Mouse (Mus musculus) hindbrain, embryonic 11.5 days (tissue): ENCODE results near the gene Eri2. TPM values are rescaled to one million over a fixed set of nuclear protein-coding genes. Genes with fewer than 3 reads are reported as not detected.
"Not testable (repeated sequence)": the region's sequence is repeated elsewhere in the genome, so short reads cannot be mapped to it uniquely, and the experiment has no call there.

Source experiments
- ATAC-seq: fragments of 200-750 bp; cut with Nextera tagmentation; 2 replicates; pipeline ENCODE4 v1.8.0; 2017; ENCODE audit warnings: mild to moderate bottlenecking, moderate TSS enrichment, moderate library complexity; ENCODE audit not compliant: low FRiP score
- DNase-seq: peaks from one replicate; pipeline ENCODE4 v3.0.0-alpha.2; 2015; ENCODE audit warnings: low spot score
- H3K27ac ChIP-seq: fragments of 300-500 bp; sonication (generic); 2 replicates; pipeline ENCODE4 v1.5.1; 2014; ENCODE audit warnings: mild to moderate bottlenecking, low read depth, low read length
- H3K27me3 ChIP-seq: fragments of 300-500 bp; sonication (generic); 2 replicates; pipeline ENCODE4 v1.6.1; 2014; ENCODE audit warnings: mild to moderate bottlenecking, low read length, moderate library complexity, mixed read lengths; ENCODE audit not compliant: control insufficient read depth, insufficient read depth
- H3K36me3 ChIP-seq: fragments of 300-500 bp; sonication (generic); 2 replicates; pipeline ENCODE4 v1.6.1; 2014; ENCODE audit warnings: mild to moderate bottlenecking, low read length, moderate library complexity, mixed read lengths; ENCODE audit not compliant: control insufficient read depth, insufficient read depth
- H3K4me1 ChIP-seq: fragments of 300-500 bp; sonication (generic); replicated peaks from 2 replicates; pipeline ENCODE4 v1.6.1; 2014; ENCODE audit warnings: low read length, mixed read lengths; ENCODE audit not compliant: control insufficient read depth, insufficient read depth
- H3K4me2 ChIP-seq: fragments of 300-500 bp; sonication (generic); replicated peaks from 2 replicates; pipeline ENCODE4 v1.6.1; 2014; ENCODE audit warnings: mild to moderate bottlenecking, low read depth, low read length
- H3K4me3 ChIP-seq: fragments of 300-500 bp; sonication (generic); 2 replicates; pipeline ENCODE4 v1.5.1; 2014; ENCODE audit warnings: low read depth, low read length
- H3K9ac ChIP-seq: fragments of 300-500 bp; sonication (generic); 2 replicates; pipeline ENCODE4 v1.6.1; 2014; ENCODE audit warnings: low read depth, low read length
- H3K9me3 ChIP-seq: fragments of 300-500 bp; sonication (generic); 2 replicates; pipeline ENCODE4 v1.6.1; 2016; ENCODE audit warnings: low read length; ENCODE audit not compliant: control insufficient read depth
- WGBS: fragments of 180-500 bp; shearing (Covaris S2); extraction: QIAGEN DNeasy Blood & Tissue Kit; methylation state at CpG from one replicate; pipeline ENCODE4 v1.1.7; 2014; 5-methylcytosine and 5-hydroxymethylcytosine counted together
- polyA plus RNA-seq: library from polyadenylated mRNA; unstranded; fragments of >200 nt; fragmentation: Nextera tagmentation; extraction: Ambion mirVana; gene quantifications from 2 replicates; pipeline ENCODE4 v1.2.1, GENCODE M21; 2014

Eri2 gene
- polyA plus RNA-seq, 1 experiment from 2014 or later, result 33.5 TPM

DNA sequence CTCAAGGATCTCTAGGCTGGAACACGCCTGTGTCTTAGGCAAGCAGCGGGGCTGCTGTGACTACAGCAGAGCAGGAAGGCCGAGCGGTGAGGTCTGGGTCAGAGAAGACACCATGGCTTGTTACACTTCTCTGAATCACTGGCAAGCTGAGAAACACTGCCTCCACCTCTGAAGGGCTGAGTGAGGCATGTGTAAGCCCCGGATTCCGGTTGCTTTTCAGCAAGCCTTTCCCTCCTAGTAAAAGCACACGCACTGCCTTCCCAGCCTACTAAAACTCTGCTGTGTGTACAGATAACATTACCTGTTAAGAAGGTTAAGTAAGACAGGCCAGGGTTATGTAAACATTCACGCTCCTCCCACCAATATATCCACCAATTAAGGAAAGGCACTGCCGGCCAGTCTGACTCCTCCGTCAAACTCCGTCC, 33.3 kb downstream of the Eri2 start, which contains the start of gene Acsm3:
Acsm3 (plus strand) TSS at position 397 of the 425 bp plus-strand sequence.
- no peaks in the 10 kb centered on the region for H3K9me3 ChIP-seq
- no peak within 1 kb of the TSS for H3K27ac ChIP-seq
- no peaks in the 10 kb centered on the region for H3K36me3 ChIP-seq
- H3K4me3 ChIP-seq, result no peak within 1 kb of the TSS
- H3K4me1 ChIP-seq, result no peaks in the 10 kb centered on the region
- WGBS, result 90% methylated on average over 11 of the region's 11 CpGs
- ATAC-seq, result no peak
- H3K9ac ChIP-seq, result no peak within 1 kb of the TSS
- no peaks in the 10 kb centered on the region for H3K27me3 ChIP-seq
- no peak within 1 kb of the TSS for H3K4me2 ChIP-seq
- DNase-seq, result no peak

DNA sequence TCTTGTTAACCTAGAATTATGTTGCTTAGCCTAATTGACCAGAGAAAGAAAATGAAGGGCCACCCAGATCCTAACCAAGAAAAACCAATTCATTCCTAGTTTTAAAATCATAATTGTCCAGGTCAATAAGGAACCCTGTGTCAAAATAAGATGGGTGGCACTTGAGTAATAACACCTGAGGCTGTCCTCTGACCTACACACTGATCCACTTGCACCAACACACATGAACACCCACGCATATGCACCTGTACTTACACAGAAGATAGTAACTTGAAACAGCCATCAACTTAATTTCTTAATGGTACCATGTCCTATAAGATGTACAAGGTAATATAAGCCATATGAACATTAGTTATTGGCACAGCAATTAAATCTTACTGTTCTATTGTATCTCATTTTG, 40.2 kb downstream of the Eri2 start:
- no peak overlapping the region for H3K27ac ChIP-seq
- no peak overlapping the region for H3K9ac ChIP-seq
- H3K27me3 ChIP-seq, result no peaks in the 10 kb centered on the region
- 93% methylated on average over 1 of the region's 1 CpGs for WGBS
- H3K36me3 ChIP-seq, result no peaks in the 10 kb centered on the region
- no peak for ATAC-seq
- no peaks in the 10 kb centered on the region for H3K4me1 ChIP-seq
- H3K4me2 ChIP-seq, result no peak overlapping the region
- H3K4me3 ChIP-seq, result no peak overlapping the region
- no peaks in the 10 kb centered on the region for H3K9me3 ChIP-seq
- DNase-seq, result no peak

DNA sequence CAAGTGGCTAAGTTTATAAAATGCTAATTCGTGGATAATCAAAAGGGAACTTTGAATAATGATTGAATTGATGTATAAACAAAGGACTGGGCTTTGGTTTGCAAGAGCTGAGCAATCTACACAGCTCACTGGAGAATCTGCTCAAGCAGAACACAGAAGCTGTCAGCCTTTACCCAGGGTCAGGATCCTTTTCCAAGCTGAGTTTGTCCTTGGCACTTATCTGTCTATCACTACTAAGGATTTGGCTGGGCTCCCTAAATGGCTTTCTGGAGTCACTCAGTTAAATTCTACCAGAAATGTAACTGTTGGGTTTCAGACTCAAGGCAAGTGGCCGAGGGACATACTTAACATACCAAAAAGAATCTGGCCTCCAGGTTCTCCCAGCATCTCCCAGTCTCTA, 43.9 kb downstream of the Eri2 start:
- Histone ChIP-seq H3K4me1 (no peaks in the 10 kb centered on the region), H3K9me3 (no peaks in the 10 kb centered on the region), H3K27ac (no peak overlapping the region), H3K36me3 (no peaks in the 10 kb centered on the region), H3K9ac (no peak overlapping the region), H3K4me3 (no peak overlapping the region), H3K4me2 (no peak overlapping the region), H3K27me3 (no peaks in the 10 kb centered on the region)
- ATAC-seq, result no peak
- DNase-seq, result no peak
- 67% methylated on average over 2 of the region's 2 CpGs for WGBS

DNA sequence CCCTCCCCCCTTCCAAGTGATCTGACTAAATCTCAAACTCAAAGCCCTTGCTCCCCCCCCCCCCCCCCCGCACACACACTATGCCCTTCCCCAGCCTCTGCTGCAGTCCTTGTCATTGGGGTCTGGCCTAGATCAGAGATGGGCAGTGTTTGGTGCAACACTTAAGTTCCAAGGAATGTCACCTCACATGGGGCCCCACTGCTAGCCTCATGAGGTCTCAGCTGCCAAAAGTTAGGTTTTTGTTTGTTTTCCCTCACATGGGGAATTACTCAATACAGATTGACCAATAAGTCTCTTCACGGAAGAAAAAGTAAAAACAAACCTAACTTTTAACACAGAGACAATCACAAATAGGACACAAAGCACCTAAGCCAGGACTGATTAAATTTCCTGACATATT, 45.1 kb downstream of the Eri2 start:
- Histone ChIP-seq H3K27me3 (no peaks in the 10 kb centered on the region), H3K4me3 (no peak overlapping the region), H3K4me1 (0 out of 2 replicates have a peak, but pooled peaks cover 2% of the 10 kb centered on the region), H3K27ac (no peak overlapping the region), H3K36me3 (no peaks in the 10 kb centered on the region), H3K9me3 (no peaks in the 10 kb centered on the region), H3K9ac (no peak overlapping the region), H3K4me2 (no peak overlapping the region)
- ATAC-seq, result no peak
- no peak for DNase-seq
- 79% methylated on average over 1 of the region's 2 CpGs for WGBS

DNA sequence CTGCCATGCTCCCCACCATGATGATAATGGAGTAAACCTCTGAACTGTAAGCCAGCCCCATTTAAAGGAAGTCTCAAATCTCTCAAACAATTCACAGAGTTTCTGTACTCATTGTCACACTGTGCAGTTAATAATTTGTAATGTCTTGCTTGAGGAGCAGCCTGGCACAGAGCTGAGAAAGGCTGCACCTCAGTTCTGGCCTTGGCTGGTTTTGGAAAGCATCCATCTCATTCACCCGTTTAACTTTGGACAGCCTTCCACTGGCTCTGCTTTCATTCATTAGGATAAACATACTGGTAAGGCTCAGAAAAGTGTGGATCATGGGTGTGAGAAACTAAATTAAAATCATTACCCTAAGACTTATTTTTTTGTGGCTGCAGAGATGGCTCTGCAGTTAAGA, 48.0 kb downstream of the Eri2 start:
- ATAC-seq (no peak), DNase-seq (no peak)
- no peaks in the 10 kb centered on the region for H3K27me3 ChIP-seq
- H3K4me1 ChIP-seq, result 0 out of 2 replicates have a peak, but pooled peaks cover 2% of the 10 kb centered on the region
- H3K4me3 ChIP-seq, result no peak overlapping the region
- no peak overlapping the region for H3K4me2 ChIP-seq
- no peak overlapping the region for H3K9ac ChIP-seq
- WGBS, result 89% methylated on average over 1 of the region's 1 CpGs
- H3K36me3 ChIP-seq, result no peaks in the 10 kb centered on the region
- H3K27ac ChIP-seq, result no peak overlapping the region
- no peaks in the 10 kb centered on the region for H3K9me3 ChIP-seq

DNA sequence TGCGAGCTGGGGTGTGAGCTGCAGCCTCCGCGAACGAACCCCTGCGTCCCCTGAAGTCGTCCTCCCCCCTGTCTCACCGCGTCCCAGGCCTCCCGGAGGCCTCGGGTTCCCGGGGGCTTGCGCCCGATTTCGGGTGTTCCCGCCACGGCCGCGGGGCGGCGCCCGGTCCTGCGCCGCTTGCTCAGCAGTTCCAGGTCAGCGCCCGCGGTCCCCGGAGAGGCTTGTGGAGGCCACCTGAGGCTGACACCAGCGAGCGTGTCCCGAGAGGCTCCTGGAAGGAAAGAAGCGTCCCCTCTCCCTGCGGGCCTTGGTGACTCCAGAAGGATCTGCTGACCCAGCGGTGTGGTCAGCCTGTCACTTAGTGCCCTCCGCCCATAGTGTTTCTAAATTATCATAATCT, 49.5 kb downstream of the Eri2 start:
- H3K9ac ChIP-seq, result no peak overlapping the region
- WGBS, result 9% methylated on average over 34 of the region's 34 CpGs
- no peak overlapping the region for H3K27ac ChIP-seq
- peak overlapping the region; percentile 25 for H3K4me2 ChIP-seq
- 0 out of 2 replicates have a peak, but pooled peaks cover 2% of the 10 kb centered on the region for H3K4me1 ChIP-seq
- DNase-seq (peak; percentile 62), ATAC-seq (peak; percentile 62)
- no peaks in the 10 kb centered on the region for H3K36me3 ChIP-seq
- H3K9me3 ChIP-seq, result no peaks in the 10 kb centered on the region
- H3K4me3 ChIP-seq, result no peak overlapping the region
- no peaks in the 10 kb centered on the region for H3K27me3 ChIP-seq

DNA sequence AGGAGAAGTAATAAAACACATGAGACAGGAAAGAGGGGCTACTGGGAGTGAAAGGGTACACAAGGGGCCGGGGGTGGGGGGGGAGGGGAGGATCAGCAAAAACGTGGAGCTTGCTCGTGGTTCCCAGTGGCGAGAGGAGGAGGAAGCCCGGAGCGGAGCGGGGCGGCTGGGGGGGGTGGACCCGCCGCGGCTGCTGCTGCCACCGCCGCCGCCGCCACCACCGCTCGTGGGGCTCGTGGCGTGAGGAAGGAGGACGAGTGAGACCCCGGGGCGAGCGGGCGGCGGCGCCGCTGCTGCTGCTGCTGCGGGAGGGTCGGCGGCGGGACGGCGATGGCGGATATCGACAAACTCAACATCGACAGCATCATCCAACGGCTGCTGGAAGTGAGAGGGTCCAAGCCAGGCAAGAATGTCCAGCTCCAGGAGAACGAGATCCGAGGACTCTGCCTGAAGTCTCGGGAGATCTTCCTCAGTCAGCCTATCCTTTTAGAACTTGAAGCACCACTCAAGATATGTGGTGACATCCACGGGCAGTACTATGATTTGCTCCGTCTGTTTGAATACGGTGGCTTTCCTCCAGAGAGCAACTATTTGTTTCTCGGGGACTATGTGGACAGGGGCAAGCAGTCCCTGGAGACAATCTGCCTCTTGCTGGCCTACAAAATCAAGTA, 53.9 kb downstream of the Eri2 start:
- not testable (repeated sequence) for H3K27ac ChIP-seq, H3K4me1 ChIP-seq, H3K27me3 ChIP-seq, H3K9me3 ChIP-seq, H3K36me3 ChIP-seq
- DNase-seq (peak; percentile 25), ATAC-seq (peak; percentile 61; the same call in 1 of the 2 replicates)
- Histone ChIP-seq H3K9ac (peak overlapping the region; percentile 40; the same call in 1 of the 2 replicates), H3K4me3 (peak overlapping the region; percentile 39), H3K4me2 (peak overlapping the region; percentile 37)
- WGBS, result 6% methylated on average over 25 of the region's 44 CpGs

DNA sequence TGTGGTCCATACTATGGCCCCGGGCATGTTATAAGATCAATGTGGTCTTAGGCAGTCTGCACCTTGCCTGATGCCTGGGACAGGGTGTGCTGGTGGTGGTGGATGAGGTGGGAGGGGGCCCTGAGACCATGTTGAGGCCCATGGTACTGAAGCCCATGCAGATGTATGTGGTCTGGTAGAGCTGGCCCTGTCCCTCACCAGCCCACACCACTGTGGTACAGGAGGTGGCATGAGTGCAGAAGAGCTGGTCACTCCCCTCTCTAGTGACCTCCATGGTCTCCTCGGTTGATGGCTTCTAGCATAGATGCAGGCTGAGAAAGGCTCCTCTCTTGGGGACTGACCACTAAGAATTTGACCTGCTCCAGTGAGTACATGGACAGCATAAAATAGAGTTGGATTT, 55.0 kb downstream of the Eri2 start:
- H3K4me1 ChIP-seq, result no peaks in the 10 kb centered on the region
- no peak overlapping the region for H3K4me2 ChIP-seq
- no peak overlapping the region for H3K27ac ChIP-seq
- no peaks in the 10 kb centered on the region for H3K9me3 ChIP-seq
- H3K27me3 ChIP-seq, result no peaks in the 10 kb centered on the region
- WGBS, result 79% methylated on average over 2 of the region's 2 CpGs
- no peaks in the 10 kb centered on the region for H3K36me3 ChIP-seq
- DNase-seq (no peak), ATAC-seq (0 out of 2 replicates have a peak, but pooled peaks have one; percentile 17)
- H3K4me3 ChIP-seq, result no peak overlapping the region
- no peak overlapping the region for H3K9ac ChIP-seq

DNA sequence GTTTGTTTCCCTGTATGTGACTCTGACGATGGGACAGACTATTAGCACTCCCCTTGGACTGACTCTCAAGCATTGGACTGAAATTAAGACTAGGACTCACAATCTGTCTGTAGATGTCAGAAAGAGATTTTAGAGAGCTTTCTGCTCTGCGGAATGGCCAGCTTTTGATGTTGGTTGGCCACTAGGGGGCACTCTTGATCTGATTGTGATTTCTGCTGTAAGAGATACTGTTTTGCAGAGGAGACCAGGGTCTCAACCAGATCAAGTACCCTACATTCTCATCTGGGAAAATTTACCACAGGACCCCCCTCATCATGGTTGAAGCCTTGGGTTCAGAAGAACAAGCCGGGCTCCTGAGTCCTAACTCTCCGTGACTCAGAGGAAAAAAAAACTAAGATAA, 62.6 kb downstream of the Eri2 start:
- not testable (repeated sequence) for H3K4me3 ChIP-seq, H3K4me2 ChIP-seq, H3K27ac ChIP-seq, H3K9me3 ChIP-seq, H3K27me3 ChIP-seq, H3K4me1 ChIP-seq, H3K9ac ChIP-seq, H3K36me3 ChIP-seq, ATAC-seq
- DNase-seq, result peak; percentile 36
- WGBS, result 86% methylated on average over 4 of the region's 4 CpGs
